Mouse (Mus musculus) olfactory bulb, adult 2 months (tissue): Measurements from ENCODE around the gene Cd79a.

ENCODE experiments used
- CTCF ChIP-seq: fragments of 200-500 bp; IDR thresholded peaks from 2 replicates; pipeline ENCODE4 v1.5.1; 2012; ENCODE audit warnings: low read depth, mild to moderate bottlenecking, low read length, moderate library complexity; ENCODE audit not compliant: insufficient read depth
- POLR2A ChIP-seq: fragments of 200-500 bp; IDR thresholded peaks from 2 replicates; pipeline ENCODE4 v1.6.1; 2012; ENCODE audit warnings: mild to moderate bottlenecking, low read depth, low read length, moderate library complexity; ENCODE audit not compliant: insufficient read depth

- no peak for TF ChIP-seq CTCF
- TF ChIP-seq POLR2A = no peak
Measured at GRCm38 (mm10) chr7:24886308-24886633, 10.9 kb upstream of the Cd79a start.
